ENCODE assay signal across 8 mouse cellular contexts in genomic region chr7:3390413-3391080, GRCm38 (mm10). TPM values are rescaled to one million over a fixed set of nuclear protein-coding genes. Genes with fewer than 3 reads are reported as not detected.
DNase-seq lines count a peak whose midpoint lies in the region; ATAC-seq and TF ChIP-seq lines count a peak whose summit lies in the region.

Gene Cacng8, plus strand, starts transcription at chr7:3390683.

- no peaks in the 10 kb centered on the region for H3K4me1 ChIP-seq in heart, postnatal 0 days (ENCODE audit: control insufficient read depth, insufficient read depth)
- peaks cover 8% of the 10 kb centered on the region for H3K4me1 ChIP-seq in cortical plate, adult 2 months (ENCODE audit: control insufficient read depth, insufficient read depth, low read length)
- H3K4me1 ChIP-seq in hindbrain, embryonic 14.5 days (replicated peaks; ENCODE audit: control insufficient read depth, insufficient read depth, low read length) = peaks cover 35% of the 10 kb centered on the region
- H3K4me1 ChIP-seq in midbrain, embryonic 13.5 days (replicated peaks) = peaks cover 60% of the 10 kb centered on the region

- TF ChIP-seq EP300 in heart, postnatal 0 days (IDR thresholded peaks at IDR 0.05; ENCODE audit: low read depth) = no peak

- 0% methylated on average over 6 of the region's 7 CpGs for WGBS in heart, postnatal 0 days
- WGBS in hindbrain, embryonic 14.5 days = 0% methylated on average over 7 of the region's 7 CpGs
- 0% methylated on average over 7 of the region's 7 CpGs for WGBS in midbrain, embryonic 13.5 days

- no peak for ATAC-seq in heart, postnatal 0 days (ENCODE audit: insufficient read depth, low read depth)
- ATAC-seq in hindbrain, embryonic 14.5 days (ENCODE audit: low FRiP score) = peak; percentile 11; the same call in 1 of the 2 replicates
- peak; percentile 62 for ATAC-seq in midbrain, embryonic 13.5 days

- H3K36me3 ChIP-seq in heart, postnatal 0 days (replicated peaks; ENCODE audit: control insufficient read depth, insufficient read depth, low read length) = no peaks in the 10 kb centered on the region
- peaks cover 16% of the 10 kb centered on the region for H3K36me3 ChIP-seq in hindbrain, embryonic 14.5 days (replicated peaks; ENCODE audit: control insufficient read depth, insufficient read depth)
- peaks cover 16% of the 10 kb centered on the region for H3K36me3 ChIP-seq in midbrain, embryonic 13.5 days

- H3K27ac ChIP-seq in heart, postnatal 0 days (ENCODE audit: low read depth) = no peak within 1 kb of the TSS
- H3K27ac ChIP-seq in cortical plate, adult 2 months (ENCODE audit: insufficient read depth, low read length) = peak within 1 kb of the TSS; percentile 92
- peak within 1 kb of the TSS; percentile 44 for H3K27ac ChIP-seq in hindbrain, embryonic 14.5 days
- peak within 1 kb of the TSS; percentile 73 for H3K27ac ChIP-seq in midbrain, embryonic 13.5 days

- H3K27me3 ChIP-seq in heart, postnatal 0 days (ENCODE audit: control insufficient read depth, insufficient read depth, low read length) = no peaks in the 10 kb centered on the region
- no peaks in the 10 kb centered on the region for H3K27me3 ChIP-seq in hindbrain, embryonic 14.5 days (ENCODE audit: control insufficient read depth, insufficient read depth, low read length)
- H3K27me3 ChIP-seq in midbrain, embryonic 13.5 days = no peaks in the 10 kb centered on the region

- H3K4me3 ChIP-seq in heart, postnatal 0 days (ENCODE audit: low read depth, low read length) = no peak within 1 kb of the TSS
- H3K4me3 ChIP-seq in cortical plate, adult 2 months (ENCODE audit: insufficient read depth, low read length) = peak within 1 kb of the TSS; percentile 87
- peak within 1 kb of the TSS; percentile 42 for H3K4me3 ChIP-seq in hindbrain, embryonic 14.5 days (replicated peaks; ENCODE audit: low read length)
- H3K4me3 ChIP-seq in midbrain, embryonic 13.5 days (replicated peaks) = peak within 1 kb of the TSS; percentile 60

- DNase-seq in heart, postnatal 0 days (ENCODE audit: low spot score) = no peak
- no peak for DNase-seq in heart, postnatal 4 days
- DNase-seq in hindbrain, embryonic 14.5 days (ENCODE audit: low spot score) = peak; percentile 55
- no peak for DNase-seq in adrenal gland, adult 8-10 months
- DNase-seq in spleen, postnatal 14 days (ENCODE audit: low spot score in 2 of 2) = no peak
- DNase-seq in gastrocnemius, postnatal 14 days = no peak

- TF ChIP-seq POLR2A in cortical plate, adult 2 months (IDR thresholded peaks at IDR 0.05; ENCODE audit: extremely low read depth, insufficient read depth, low read length) = no peak

- peak within 1 kb of the TSS; percentile 40 for H3K4me2 ChIP-seq in heart, postnatal 0 days (ENCODE audit: low read depth, low read length)
- H3K4me2 ChIP-seq in hindbrain, embryonic 14.5 days (replicated peaks) = peak within 1 kb of the TSS; percentile 68
- H3K4me2 ChIP-seq in midbrain, embryonic 13.5 days (replicated peaks) = peak within 1 kb of the TSS; percentile 80

- intact Hi-C loops in gastrocnemius, postnatal 14 days (cut with DNase I; ENCODE audit: low total_unique reads) = no loop called here

- no peak within 1 kb of the TSS for H3K9ac ChIP-seq in heart, postnatal 0 days (replicated peaks; ENCODE audit: low read depth, low read length)
- peak within 1 kb of the TSS; percentile 55 for H3K9ac ChIP-seq in hindbrain, embryonic 14.5 days
- H3K9ac ChIP-seq in midbrain, embryonic 13.5 days (replicated peaks) = peak within 1 kb of the TSS; percentile 67

- TF ChIP-seq CTCF in heart, postnatal 0 days (IDR thresholded peaks at IDR 0.05; ENCODE audit: low read depth) = no peak
- TF ChIP-seq CTCF in cortical plate, adult 2 months (IDR thresholded peaks at IDR 0.05; ENCODE audit: extremely low read depth, insufficient read depth, low read length) = no peak

- no peaks in the 10 kb centered on the region for H3K9me3 ChIP-seq in heart, postnatal 0 days (replicated peaks; ENCODE audit: control insufficient read depth, low read length)
- no peaks in the 10 kb centered on the region for H3K9me3 ChIP-seq in hindbrain, embryonic 14.5 days (ENCODE audit: control insufficient read depth, low read length)
- no peaks in the 10 kb centered on the region for H3K9me3 ChIP-seq in midbrain, embryonic 13.5 days

RNA-seq across cellular contexts. Expression of gene Cacng8, which starts in this region (rescaled TPM):
- total RNA-seq in heart, postnatal 0 days (2014; rRNA removed; ENCODE audit: low replicate concordance) = not detected in 2 replicates
- not detected in 2 replicates for polyA plus RNA-seq in heart, postnatal 0 days (2015; fragmentation: Nextera tagmentation; extraction: Ambion mirVana)
- under 1 TPM in 1 of 2 experiments, not detected in 1; 0.18 TPM for total RNA-seq in heart, postnatal 4 days (2021)
- 50.3 and 63.3 TPM in 2 replicates for polyA plus RNA-seq in cortical plate, adult 2 months (2012; rRNA removed)
- 9.6 and 11.5 TPM in 2 replicates for polyA plus RNA-seq in hindbrain, embryonic 14.5 days (2014; fragmentation: Nextera tagmentation; extraction: Ambion mirVana)
- polyA plus RNA-seq in midbrain, embryonic 13.5 days (2015; fragmentation: Nextera tagmentation; extraction: Ambion mirVana) = 12.9 and 13.9 TPM in 2 replicates
- 10 to 100 TPM in 2 of 4 experiments, 1 to 10 TPM in 2; 4.4 to 12.2 (median 7.4) TPM for total RNA-seq in adrenal gland, adult 8-10 months (2022)
- not detected for total RNA-seq in gastrocnemius, postnatal 14 days (2021)
